Mouse (Mus musculus) embryonic facial prominence, embryonic 11.5 days (tissue): ENCODE results near the gene Gli1. TPM values are rescaled to one million over a fixed set of nuclear protein-coding genes. Genes with fewer than 3 reads are reported as not detected.

Experiments used
- ATAC-seq: fragments of 200-750 bp; cut with Nextera tagmentation; replicated peaks from 2 replicates; pipeline ENCODE4 v1.8.0; 2017; ENCODE audit warnings: low read depth; ENCODE audit not compliant: insufficient number of reproducible peaks, low FRiP score, low TSS enrichment
- DNase-seq: peaks from one replicate; pipeline ENCODE4 v3.0.0-alpha.2; 2015; ENCODE audit warnings: low spot score
- H3K27ac ChIP-seq: fragments of 300-500 bp; sonication (generic); replicated peaks from 2 replicates; pipeline ENCODE4 v1.5.1; 2014; ENCODE audit warnings: mild to moderate bottlenecking, low read depth, low read length, control low read depth
- H3K27me3 ChIP-seq: fragments of 300-500 bp; sonication (generic); 2 replicates; pipeline ENCODE4 v1.6.1; 2014; ENCODE audit warnings: mild to moderate bottlenecking, low read length, moderate library complexity, mixed read lengths; ENCODE audit not compliant: control insufficient read depth, insufficient read depth
- H3K36me3 ChIP-seq: fragments of 300-500 bp; sonication (generic); replicated peaks from 2 replicates; pipeline ENCODE4 v1.6.1; 2014; ENCODE audit warnings: low read depth, mild to moderate bottlenecking, low read length, moderate library complexity, mixed read lengths; ENCODE audit not compliant: control insufficient read depth, insufficient read depth
- H3K4me1 ChIP-seq: fragments of 300-500 bp; sonication (generic); 2 replicates; pipeline ENCODE4 v1.6.1; 2014; ENCODE audit warnings: low read length, mixed read lengths; ENCODE audit not compliant: control insufficient read depth, insufficient read depth
- H3K4me2 ChIP-seq: fragments of 300-500 bp; sonication (generic); 2 replicates; pipeline ENCODE4 v1.6.1; 2014; ENCODE audit warnings: low read depth, mild to moderate bottlenecking, control low read depth, low read length, moderate library complexity
- H3K4me3 ChIP-seq: fragments of 300-500 bp; sonication (generic); 2 replicates; pipeline ENCODE4 v1.5.1; 2014; ENCODE audit warnings: low read depth, low read length, control low read depth
- H3K9ac ChIP-seq: fragments of 300-500 bp; sonication (generic); replicated peaks from 2 replicates; pipeline ENCODE4 v1.6.1; 2014; ENCODE audit warnings: mild to moderate bottlenecking, control low read depth, low read length
- H3K9me3 ChIP-seq: fragments of 300-500 bp; sonication (generic); replicated peaks from 2 replicates; pipeline ENCODE4 v1.6.1; 2016; ENCODE audit warnings: mild to moderate bottlenecking, low read length, inconsistent platforms, mixed read lengths; ENCODE audit not compliant: control insufficient read depth
- WGBS: fragments of 180-500 bp; shearing (Covaris S2); extraction: QIAGEN DNeasy Blood & Tissue Kit; methylation state at CpG from one replicate; pipeline ENCODE4 v1.1.7; 2014; 5-methylcytosine and 5-hydroxymethylcytosine counted together
- polyA plus RNA-seq: library from polyadenylated mRNA; unstranded; fragments of >200 nt; fragmentation: Nextera tagmentation; extraction: Ambion mirVana; gene quantifications from 2 replicates; pipeline ENCODE4 v1.2.1, GENCODE M21; 2014

Gene Gli1
- polyA plus RNA-seq, 1 experiment from 2014 or later, result 7.1 TPM

DNA sequence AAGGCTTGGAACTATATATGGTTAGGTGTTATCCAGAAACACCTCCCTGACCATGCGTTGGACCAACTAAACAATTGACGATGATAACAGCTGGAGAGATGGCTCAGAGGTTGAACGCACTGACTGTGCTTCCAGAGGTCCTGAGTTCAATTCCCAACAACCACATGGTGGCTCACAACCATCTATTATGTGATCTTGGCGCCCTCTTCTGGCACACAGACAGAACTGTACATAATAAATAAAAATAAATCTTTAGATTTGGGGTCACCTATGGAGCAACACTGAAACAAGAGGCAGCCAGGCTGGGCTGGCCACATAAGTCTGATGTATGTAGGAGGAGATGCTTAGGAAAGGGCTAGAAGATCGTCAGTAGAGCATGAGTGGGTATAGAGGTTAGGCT, 8.6 kb downstream of the Gli1 start:
- Histone ChIP-seq H3K27ac (no peak overlapping the region), H3K9me3 (no peaks in the 10 kb centered on the region), H3K4me1 (no peaks in the 10 kb centered on the region), H3K9ac (no peak overlapping the region), H3K4me2 (no peak overlapping the region), H3K4me3 (no peak overlapping the region), H3K27me3 (peaks cover 2% of the 10 kb centered on the region), H3K36me3 (no peaks in the 10 kb centered on the region; the same call in none of the 2 replicates)
- DNase-seq (no peak), ATAC-seq (no peak)
- 61% methylated on average over 5 of the region's 5 CpGs for whole genome bisulfite sequencing

DNA sequence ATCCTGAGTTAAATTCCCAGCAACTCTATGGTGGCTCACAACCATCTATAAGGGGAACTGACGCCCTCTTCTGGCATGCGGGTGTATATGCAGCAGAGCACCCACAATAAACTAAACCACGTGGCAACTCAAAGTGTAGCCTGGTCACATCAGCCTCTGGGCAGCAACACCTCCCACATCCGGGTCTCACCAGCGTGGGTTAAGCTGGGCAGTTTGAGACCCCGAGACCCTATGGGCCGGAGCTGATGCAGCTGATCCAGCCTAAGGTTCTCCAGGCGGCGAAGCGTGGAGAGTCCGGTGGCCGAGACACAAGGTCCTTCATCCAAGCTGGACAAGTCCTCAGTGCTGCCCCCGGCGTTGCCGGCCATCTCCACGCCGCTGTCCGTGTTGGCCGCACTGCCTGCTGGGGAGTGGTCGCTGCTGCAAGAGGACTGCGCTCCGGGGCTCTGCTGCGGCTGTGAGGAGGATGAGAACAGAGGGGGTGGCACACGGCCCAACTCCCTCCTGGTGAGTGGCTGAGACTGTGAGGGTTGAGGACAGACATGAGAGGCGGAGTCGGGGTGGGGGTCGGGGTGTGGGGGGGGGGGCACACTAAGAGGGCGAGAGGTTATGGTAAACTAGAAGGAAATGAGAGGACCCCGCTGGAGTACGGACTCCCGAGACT, 9.4 kb downstream of the Gli1 start:
- Histone ChIP-seq H3K27ac (no peak overlapping the region), H3K4me2 (peak overlapping the region; percentile 16; the same call in 1 of the 2 replicates), H3K27me3 (peaks cover 10% of the 10 kb centered on the region), H3K4me3 (no peak overlapping the region), H3K9me3 (no peaks in the 10 kb centered on the region), H3K9ac (no peak overlapping the region), H3K4me1 (no peaks in the 10 kb centered on the region), H3K36me3 (no peaks in the 10 kb centered on the region; the same call in none of the 2 replicates)
- DNase-seq, result peak; percentile 46
- 0 out of 2 replicates have a peak, but pooled peaks have one; percentile 20 for ATAC-seq
- 34% methylated on average over 29 of the region's 31 CpGs for WGBS

DNA sequence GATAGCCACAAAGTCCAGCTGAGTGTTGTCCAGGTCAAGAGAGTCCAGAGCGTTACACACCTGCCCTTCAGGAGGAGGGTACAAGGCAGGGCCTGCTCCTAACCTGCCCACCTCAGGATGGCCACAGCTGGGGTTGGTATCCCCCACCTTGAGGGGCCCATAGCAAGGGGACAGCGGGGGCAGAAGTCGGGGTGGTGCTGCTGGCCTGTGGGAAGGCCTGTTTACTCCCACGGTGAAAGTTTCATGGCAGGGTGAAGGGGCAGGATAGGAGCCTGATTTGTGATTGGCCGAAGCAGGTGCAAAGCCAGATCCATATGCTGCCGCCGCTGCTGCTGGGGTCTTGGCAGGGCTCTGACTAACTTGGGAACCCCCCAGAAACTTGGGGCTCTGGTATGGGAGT, 11.6 kb downstream of the Gli1 start:
- Histone ChIP-seq H3K4me1 (peaks cover 6% of the 10 kb centered on the region), H3K9ac (no peak overlapping the region), H3K27ac (no peak overlapping the region), H3K4me3 (no peak overlapping the region), H3K27me3 (peaks cover 26% of the 10 kb centered on the region), H3K9me3 (no peaks in the 10 kb centered on the region), H3K36me3 (no peaks in the 10 kb centered on the region; the same call in 1 of the 2 replicates), H3K4me2 (no peak overlapping the region)
- DNase-seq, result no peak
- WGBS, result 83% methylated on average over 7 of the region's 7 CpGs
- ATAC-seq, result no peak

DNA sequence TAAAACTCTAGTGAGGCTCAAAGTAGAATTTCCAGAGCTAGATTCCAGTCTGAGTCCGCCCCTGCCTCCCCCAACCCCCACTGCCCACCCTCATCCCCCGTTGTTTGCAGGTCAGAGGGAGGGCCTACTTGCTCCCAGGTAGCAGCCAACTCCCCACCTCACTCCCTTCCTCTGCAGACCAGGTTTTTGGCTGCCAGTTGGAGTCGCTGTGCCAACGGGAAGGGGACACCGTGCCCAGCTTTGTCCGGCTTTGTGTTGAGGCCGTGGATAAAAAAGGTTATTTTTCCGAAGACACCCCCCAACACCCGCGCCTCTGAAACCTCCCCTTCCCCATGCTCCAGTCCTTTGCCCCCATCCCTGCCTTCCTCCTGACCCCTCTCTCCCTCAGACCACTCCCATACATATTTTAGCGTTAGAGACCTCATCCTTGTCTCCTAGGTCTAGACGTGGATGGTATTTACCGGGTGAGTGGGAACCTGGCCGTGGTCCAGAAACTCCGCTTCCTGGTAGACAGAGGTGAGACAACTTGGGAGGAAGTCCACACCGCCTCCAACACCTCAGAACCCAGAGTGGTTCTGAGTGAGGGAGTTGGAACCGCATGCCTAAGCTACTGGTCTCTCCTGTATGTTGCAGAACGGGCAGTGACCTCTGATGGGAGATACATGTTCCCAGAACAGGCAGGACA, 14.2 kb downstream of the Gli1 start:
- Histone ChIP-seq H3K9me3 (no peaks in the 10 kb centered on the region), H3K4me2 (no peak overlapping the region), H3K4me1 (peaks cover 6% of the 10 kb centered on the region), H3K27ac (no peak overlapping the region), H3K9ac (no peak overlapping the region), H3K4me3 (no peak overlapping the region), H3K36me3 (no peaks in the 10 kb centered on the region), H3K27me3 (peaks cover 26% of the 10 kb centered on the region)
- 58% methylated on average over 18 of the region's 18 CpGs for WGBS
- no peak for DNase-seq
- no peak for ATAC-seq

DNA sequence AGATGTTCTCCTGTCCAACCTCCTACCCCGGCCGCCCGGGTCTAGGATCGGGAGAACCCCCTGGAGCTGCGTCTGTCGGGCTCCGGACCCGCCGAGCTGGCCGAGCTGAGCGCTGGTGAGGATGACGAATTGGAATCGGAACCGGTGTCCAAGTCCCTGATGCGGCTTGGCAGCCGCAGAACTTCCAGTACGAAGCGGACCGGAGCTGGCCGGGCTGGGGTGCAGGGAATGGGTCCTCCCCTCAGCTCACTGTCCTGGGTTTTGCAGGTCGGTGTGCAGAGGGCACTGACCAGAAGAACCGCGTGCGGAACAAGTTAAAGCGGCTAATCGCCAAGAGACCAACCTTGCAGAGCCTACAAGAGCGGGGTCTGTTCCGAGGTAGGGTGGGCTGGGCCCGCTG, 14.9 kb downstream of the Gli1 start:
- Histone ChIP-seq H3K9ac (peak overlapping the region; percentile 48), H3K4me1 (peaks cover 6% of the 10 kb centered on the region), H3K4me2 (peak overlapping the region; percentile 73), H3K27me3 (peaks cover 26% of the 10 kb centered on the region), H3K27ac (no peak overlapping the region), H3K4me3 (peak overlapping the region; percentile 38), H3K9me3 (no peaks in the 10 kb centered on the region), H3K36me3 (no peaks in the 10 kb centered on the region)
- no peak for DNase-seq
- 4% methylated on average over 29 of the region's 29 CpGs for WGBS
- ATAC-seq, result no peak

DNA sequence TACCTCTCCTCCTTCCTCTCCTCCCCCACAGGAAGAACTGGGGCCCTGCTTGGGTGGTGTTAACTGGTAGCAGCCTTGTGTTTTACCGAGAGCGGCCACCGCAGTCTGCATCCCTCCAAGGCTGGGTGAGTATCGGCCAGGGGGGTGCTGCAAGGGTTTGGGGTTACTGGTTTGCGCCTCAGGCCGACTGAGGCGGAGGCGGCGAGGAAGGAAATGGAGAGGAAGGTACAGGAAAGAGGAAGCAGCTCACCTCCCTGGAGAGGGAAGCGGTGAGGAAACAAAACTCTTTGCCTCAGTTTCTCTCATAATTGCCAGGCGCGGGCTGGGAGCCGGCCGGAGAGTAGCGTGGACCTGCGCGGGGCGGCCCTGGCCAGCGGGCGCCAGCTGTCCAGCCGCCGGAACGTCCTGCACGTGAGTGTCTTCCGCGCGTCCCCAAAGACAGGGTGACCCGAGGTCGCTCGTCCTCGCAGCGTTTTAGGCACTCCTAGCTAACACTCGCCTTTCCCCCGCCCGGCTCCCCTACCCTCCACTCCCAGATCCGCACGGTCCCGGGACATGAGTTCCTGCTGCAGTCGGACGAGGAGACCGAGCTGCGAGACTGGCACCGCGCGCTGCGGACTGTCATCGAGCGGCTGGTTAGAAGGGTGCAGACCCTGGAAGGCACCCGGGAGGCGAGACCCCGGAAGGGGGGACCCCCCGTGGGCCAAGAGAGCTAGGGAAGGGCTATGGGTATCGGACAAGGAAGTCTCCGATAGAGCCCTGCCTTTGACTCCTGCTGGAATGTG, 15.6 kb downstream of the Gli1 start:
- Histone ChIP-seq H3K36me3 (no peaks in the 10 kb centered on the region), H3K27ac (no peak overlapping the region), H3K4me1 (peaks cover 6% of the 10 kb centered on the region), H3K4me2 (peak overlapping the region; percentile 73), H3K9me3 (no peaks in the 10 kb centered on the region), H3K4me3 (peak overlapping the region; percentile 38), H3K27me3 (peaks cover 26% of the 10 kb centered on the region), H3K9ac (peak overlapping the region; percentile 48)
- 1% methylated on average over 54 of the region's 54 CpGs for WGBS
- DNase-seq (peak; percentile 53), ATAC-seq (0 out of 2 replicates have a peak, but pooled peaks have one; percentile 22)

DNA sequence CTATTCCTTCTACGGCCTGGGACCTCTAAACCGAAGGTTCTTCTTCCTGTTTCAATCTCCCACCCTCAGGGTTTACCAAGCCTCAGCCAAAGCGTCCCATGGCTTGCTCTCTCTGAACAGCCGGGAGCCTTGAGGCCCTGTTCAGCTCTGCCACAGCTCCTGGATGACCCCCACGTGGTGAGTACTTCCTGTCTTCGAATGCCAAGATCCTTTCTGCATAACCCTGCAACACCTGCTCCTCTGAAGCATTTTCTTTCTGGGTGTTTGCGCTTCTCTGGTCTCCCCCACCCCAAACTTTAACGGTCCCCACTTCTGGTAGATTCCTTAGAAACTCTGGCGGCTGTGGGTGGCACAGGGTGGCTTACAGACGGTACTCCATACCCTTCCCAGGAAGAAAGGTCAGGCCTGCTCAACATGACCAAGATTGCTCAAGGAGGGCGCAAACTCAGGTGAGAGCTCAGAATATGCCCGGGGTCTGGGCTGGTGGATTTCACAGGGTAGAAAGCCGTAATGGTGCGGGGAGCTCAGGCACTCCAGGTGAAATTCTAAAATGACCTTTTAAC, 16.2 kb downstream of the Gli1 start:
- DNase-seq (no peak), ATAC-seq (no peak)
- Histone ChIP-seq H3K36me3 (no peaks in the 10 kb centered on the region), H3K27ac (no peak overlapping the region), H3K9ac (peak overlapping the region; percentile 48), H3K4me1 (peaks cover 6% of the 10 kb centered on the region), H3K4me2 (peak overlapping the region; percentile 73), H3K9me3 (no peaks in the 10 kb centered on the region), H3K4me3 (no peak overlapping the region; the same call in 1 of the 2 replicates), H3K27me3 (peaks cover 26% of the 10 kb centered on the region)
- WGBS, result 25% methylated on average over 14 of the region's 14 CpGs
